Mouse (Mus musculus): ENCODE data around the gene 1700019N19Rik.
A peak's percentile ranks its signal among the peaks of the same experiment; 100 is the strongest.

The 1700019N19Rik gene

DNA sequence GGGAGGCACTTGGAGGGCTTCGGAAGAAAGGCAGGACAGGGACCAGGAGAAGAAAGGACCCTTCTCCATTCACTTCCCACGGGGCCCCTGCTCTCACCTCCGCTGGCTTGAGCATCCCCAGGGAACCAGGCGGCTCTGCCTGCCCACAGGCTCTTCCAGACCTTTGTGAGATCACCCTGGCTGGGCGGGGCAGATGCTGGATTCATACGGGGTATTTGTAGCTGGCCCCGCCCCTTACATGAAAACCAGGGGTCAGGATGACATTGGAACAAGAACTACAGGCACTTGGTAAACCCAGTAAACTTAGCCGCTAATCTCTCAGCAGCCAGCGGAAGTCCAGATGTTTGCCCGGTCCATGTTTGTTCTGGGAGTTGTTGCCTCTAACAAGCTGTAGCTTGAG, at the start of gene 1700019N19Rik:
Gene 1700019N19Rik (minus strand): TSS at position 178 of the 400 bp plus-strand sequence.
- DNase-seq, result no peak

- DNase-seq, result no peak
These were observed 49.3 kb upstream of the 1700019N19Rik start for GRCm38 (mm10) chr19:58843606-58844005.

DNA sequence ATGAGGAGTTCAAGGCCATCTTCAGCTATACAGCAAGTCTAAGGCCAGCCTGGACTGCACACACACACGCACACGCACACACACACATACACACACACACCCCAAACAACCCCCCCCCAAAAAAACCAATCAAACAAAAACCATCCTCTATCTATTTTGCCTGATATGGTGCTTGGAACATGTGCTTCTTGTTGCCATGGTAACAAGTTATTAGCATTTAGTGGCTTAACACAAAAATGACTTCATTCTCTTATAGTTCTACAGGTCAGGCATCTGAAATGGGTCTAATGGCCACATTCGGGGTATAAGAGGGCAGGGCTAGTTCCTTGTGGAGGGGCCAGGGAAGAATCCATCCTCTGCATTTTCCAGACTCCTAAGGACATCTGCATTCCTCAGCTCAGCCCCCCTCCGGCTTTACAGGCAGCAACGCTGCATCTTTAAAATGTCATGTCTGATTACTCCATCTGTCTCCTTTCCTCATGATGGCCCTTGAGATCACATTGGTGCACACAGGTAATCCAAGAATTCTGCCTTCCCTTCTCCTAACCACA, 46.5 kb upstream of the 1700019N19Rik start:
- DNase-seq, result no peak

- no peak for DNase-seq
These were observed 45.5 kb upstream of the 1700019N19Rik start for GRCm38 (mm10) chr19:58839806-58840205.

GRCm38 (mm10) chr19:58839345-58839744, 45.1 kb upstream of the 1700019N19Rik start:
- no peak for DNase-seq

DNA sequence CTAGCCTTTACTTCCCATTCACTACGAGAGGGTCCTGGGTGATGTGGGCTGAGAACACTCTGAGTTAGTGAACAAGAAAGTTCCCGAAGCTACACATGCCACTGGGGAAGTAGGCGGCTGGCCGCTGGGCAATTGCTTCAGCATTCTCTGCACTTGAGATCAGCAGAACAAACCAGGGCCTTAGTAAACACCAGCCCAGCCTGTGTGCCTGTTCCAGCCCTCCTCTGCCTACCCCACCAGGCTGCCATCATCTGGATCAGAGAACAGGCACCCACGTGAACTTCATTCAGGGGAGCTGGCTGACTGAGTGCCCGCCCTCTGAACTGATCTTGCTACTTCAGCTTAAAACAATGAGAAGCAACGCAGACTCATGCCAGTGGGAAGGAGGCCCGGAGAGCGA, 44.4 kb upstream of the 1700019N19Rik start:
- no peak for DNase-seq

- DNase-seq, result no peak
These were observed 39.4 kb upstream of the 1700019N19Rik start for GRCm38 (mm10) chr19:58833639-58834180.

DNA sequence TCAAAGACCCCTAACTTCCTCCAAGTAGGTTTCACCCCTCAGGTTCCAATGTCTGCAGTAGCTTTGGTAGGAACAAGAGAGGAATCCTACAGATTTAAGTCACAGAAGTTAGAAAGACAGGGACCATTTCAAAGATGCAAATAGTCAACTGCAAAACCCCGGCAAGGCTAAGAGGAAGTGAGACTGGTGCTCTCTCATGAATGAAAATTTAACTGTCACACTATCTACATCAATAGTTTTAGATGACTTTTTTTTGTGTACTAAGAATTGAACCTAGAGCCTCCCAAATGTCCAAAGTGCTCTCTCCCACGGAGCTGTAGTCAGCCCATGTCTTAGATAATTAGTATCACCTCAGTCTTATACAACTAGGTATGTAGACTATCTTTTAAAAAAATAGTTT, 38.7 kb upstream of the 1700019N19Rik start:
- no peak for DNase-seq

DNA sequence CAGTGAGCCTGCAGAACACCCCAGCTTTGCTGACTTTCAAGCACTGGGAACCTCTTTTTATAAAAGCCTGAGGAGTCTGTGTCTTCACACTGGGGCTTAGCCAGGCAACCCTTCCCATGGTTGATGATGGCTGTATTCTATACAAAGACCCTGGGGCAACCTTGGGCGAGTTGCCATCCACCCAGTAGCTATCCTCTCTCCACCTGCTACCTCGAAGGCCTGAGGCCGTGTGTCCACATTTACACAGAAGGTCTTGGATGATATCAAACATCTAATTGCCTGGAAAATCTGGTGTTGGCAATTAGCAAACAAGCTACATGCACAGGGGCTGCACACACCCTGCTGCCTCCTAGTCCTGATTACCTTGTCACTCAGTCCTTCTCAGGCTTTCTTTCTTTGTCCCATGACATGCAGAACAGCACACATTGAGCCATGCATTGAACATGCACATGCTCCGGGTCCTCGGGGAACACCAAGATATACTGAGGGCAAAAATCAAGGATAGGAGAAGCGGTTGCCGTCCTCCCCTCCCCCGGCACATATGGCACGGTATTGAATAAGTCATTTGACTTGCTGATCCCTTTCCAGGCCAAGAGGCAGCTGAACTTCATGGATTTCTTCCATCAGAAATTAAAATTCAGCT, 37.1 kb upstream of the 1700019N19Rik start:
- no peak for DNase-seq

DNA sequence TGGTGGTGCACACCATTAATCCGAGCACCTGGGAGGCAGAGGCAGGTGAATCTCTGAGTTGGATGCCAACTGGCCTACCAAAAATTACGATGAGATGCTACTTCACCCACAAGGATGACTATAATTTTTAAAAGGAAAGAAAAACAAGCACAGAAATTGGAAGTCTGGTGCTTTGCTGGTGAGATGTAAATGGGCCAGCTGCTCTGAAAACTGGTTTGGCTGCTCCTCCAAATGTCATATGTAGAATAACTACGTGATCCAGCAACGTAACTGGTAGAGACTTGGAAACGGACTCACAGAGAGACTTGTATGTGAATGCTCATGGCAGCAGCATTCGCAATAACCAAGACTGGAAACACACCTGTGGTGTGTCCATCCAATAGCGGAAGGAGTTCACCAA, 35.9 kb upstream of the 1700019N19Rik start:
- DNase-seq, result no peak

- DNase-seq, result peak; percentile 61
These were observed 35.3 kb upstream of the 1700019N19Rik start for GRCm38 (mm10) chr19:58829575-58829974.

GRCm38 (mm10) chr19:58827656-58828055, 33.4 kb upstream of the 1700019N19Rik start:
- no peak for DNase-seq

DNA sequence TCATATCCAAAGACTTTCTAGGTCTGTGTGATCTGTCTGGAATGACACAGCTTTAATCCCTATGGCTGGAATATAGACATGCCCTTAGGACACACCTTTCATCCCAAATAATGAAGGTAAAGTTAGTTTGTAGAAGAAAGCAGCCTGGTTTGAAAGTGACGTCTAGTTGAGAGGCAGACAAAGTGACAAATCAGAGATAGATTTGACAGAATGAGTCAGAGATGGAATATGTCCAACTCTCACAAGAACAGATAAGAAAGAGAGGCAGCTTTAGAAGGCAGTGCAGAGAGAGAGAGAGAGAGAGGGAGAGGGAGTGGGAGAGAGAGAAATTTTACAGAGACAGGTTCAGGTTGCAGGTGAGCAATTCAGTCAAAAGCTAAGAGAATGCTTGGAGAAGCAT, 30.1 kb upstream of the 1700019N19Rik start:
- DNase-seq, result no peak

DNA sequence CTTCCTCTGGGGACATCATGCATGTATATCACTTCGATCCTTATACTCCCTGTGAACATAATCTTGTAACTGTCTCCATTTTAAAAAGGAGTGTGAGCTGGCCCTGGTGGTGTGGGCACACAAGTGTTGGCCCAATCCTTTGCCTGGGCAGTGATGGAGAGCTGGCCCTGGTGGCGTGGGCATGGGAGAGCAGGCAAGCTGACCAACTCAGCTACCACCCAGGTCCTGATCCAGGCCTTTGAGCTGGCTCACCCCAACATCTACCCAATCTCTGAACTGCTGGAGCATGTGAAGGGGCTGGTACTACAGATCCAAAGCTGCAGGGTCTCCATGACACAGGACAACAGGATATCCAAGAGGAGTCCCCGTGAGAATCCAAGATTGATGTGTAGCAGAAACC, 29.0 kb upstream of the 1700019N19Rik start:
- DNase-seq, result no peak

DNA sequence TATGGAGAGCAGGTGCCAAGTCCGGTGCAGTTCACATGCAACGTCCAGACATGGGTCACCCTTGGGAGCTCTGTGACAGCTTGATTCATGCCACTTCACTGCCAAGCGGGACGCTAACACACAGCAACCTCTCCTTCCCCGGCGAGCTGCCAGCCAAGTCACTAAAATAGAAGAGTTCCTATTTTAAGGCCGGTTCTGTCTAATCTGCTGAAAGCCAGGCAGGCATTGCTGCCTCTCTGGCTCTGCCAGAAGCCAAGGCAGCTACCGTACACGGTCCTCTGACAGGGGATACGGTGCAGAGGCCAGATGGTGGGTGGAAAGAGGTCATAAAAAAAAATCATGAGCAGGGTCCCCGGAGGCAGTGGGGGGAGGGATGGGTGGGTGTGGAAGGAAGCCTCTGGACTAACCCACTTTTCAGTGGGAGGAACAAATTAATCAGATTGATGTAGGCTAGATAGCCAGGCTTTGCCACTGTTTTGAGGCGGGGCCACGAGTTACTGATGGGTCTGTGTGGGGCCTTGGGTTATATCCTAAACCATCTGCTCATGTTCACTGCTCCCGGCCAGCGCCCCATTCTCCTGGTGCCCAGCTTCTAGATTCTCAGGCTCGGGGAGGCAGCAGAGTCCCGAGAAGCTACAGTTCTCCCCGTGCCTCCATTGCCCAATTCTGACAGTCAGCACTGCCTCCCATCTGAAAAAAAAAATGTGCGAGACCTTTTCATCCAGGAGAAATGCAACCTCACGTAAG, 28.4 kb upstream of the 1700019N19Rik start:
- DNase-seq, result peak; percentile 84

DNA sequence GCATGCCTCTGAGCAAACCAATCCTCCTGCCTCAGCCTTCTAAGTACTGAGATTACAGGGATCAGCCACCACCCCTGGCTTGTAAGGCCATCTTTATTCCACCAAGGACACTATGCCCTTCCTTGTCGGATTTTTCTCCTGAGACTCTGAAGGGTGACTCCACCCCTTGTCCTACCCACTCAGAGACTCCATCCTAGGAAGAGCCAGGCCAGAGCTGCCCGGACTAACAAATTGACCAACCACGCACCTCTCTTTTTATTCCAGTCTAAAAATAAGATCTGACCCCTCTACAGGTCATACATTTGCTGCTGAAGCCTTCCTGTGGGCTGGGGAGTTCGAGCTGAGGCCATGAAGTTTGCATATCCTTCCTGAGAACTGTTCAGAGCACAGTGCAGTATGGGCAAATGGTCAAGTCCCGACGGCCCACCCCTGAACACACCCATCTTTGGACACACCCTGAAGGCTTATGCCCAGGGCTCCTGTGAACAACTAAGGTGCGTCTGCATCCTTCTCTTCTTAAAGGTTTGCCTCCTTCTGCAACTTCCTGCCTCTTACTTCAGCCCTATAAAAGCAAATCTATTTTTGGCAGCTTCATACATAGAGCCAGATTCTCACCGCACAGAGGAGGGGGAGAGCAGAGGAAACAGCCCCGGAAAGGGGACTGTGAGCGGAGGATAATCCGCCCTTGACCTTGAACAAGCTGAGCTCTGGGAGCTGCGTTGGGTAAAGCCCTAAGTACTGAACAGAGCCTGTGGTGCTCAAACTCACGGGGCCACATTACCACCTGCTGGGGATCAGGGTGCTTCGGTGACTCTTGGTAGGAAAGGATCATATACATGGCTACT, 24.5 kb upstream of the 1700019N19Rik start:
- no peak for DNase-seq

- no peak for DNase-seq
These were observed 23.1 kb upstream of the 1700019N19Rik start for GRCm38 (mm10) chr19:58817398-58817797.

DNA sequence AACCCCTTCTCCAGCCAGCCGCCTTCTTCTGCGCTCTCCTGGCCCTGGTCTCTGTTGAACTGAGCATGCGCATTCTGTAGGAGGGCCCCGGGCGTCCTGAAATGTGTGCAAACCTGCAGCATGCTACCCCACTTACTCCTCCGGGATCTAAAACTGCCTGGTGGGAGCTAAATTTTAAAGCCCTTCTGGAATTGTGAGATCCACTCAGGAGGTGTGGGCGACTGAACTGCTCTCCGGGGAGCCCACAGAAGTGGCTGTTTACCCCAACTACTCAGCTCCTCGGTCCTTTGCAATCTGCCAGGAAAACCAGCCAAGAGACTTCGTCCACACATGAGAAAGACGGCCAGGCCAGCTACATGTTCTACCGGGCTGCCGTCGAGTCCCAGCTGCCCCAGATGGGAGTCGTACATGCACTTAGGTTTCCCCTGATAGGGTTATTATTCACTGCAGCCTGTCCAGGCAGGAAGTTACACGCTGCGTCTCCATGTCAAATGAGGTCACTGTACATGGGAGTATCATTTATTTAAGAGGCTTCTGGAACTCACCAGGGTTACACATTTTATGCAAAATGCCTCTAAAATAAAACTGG, 22.3 kb upstream of the 1700019N19Rik start:
- no peak for DNase-seq

DNA sequence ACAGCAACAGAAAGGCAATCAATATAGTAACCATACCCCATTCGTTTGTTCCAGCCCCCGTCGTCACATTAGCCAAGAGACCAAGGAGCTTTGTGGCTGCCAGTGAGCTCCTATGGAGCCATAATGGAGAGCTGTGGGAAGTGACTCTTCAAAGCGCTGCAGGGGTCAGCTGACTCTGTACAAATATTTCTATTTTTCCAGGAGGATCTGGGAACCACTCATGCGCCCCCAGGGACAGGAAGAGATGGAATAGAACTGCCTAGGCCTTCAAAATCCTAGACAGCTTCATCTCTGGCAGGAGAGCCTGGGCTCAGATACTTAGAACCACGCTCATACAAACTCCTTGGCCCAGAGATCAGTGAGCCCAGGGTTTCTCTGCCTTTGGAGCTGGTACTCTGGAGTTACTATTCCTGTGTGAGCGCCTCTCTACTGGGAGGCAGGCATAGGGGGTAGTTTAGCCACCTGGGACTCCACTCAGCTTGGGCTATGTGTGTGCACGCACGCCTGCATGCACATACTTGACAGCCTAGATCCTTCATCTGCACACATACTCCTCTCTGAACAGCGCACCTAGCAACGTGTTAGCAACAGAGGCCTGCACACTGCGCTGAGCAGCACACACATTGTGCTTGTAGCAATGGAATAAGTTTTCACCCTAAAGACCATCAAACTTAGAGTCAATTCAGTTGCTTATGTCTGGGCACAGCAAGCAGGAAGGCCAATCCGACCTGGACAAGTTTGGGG, 21.1 kb upstream of the 1700019N19Rik start:
- DNase-seq, result no peak

GRCm38 (mm10) chr19:58810536-58810935, 16.3 kb upstream of the 1700019N19Rik start:
- DNase-seq, result no peak

DNA sequence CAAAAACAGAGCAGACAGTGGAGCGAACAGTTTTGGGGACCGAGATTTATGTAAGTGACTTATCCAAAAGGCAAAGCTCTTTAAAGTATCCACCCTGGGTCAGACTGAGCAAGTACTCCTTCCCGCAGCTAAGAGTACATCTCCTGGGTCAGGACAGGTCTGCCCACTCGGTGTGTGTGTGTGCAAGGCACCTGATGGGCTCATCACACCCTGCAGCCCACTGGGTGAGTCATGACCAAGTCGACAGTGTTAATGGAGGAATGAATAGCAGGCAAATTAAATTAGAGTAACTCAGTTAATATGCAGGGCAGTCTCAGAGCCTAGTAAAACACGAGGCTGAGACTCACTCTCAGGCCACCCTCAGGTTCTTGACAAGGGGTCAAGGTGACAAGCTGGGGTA, 14.6 kb upstream of the 1700019N19Rik start:
- no peak for DNase-seq

GRCm38 (mm10) chr19:58806364-58806763, 12.1 kb upstream of the 1700019N19Rik start:
- DNase-seq, result peak; percentile 69
